Mouse (Mus musculus) forebrain, embryonic 14.5 days (tissue): ENCODE results near the gene Ceacam2. TPM values are rescaled to one million over a fixed set of nuclear protein-coding genes. Genes with fewer than 3 reads are reported as not detected.
"Not testable (repeated sequence)": the region's sequence is repeated elsewhere in the genome, so short reads cannot be mapped to it uniquely, and the experiment has no call there.

ENCODE experiments used
- ATAC-seq: fragments of 200-750 bp; cut with Nextera tagmentation; 2 replicates; pipeline ENCODE4 v1.8.0; 2017; ENCODE audit warnings: mild to moderate bottlenecking, moderate library complexity
- DNase-seq: peaks from one replicate; pipeline ENCODE4 v3.0.0-alpha.2; 2015; ENCODE audit warnings: low spot score
- H3K27ac ChIP-seq: fragments of 300-500 bp; sonication (generic); 2 replicates; pipeline ENCODE4 v1.5.1; 2014; ENCODE audit warnings: low read depth, mild to moderate bottlenecking, control low read depth, low read length, moderate library complexity
- H3K27me3 ChIP-seq: fragments of 300-500 bp; sonication (generic); replicated peaks from 2 replicates; pipeline ENCODE4 v1.6.1; 2014; ENCODE audit warnings: low read length, control low read depth, mixed read lengths; ENCODE audit not compliant: control insufficient read depth, insufficient read depth
- H3K36me3 ChIP-seq: fragments of 300-500 bp; sonication (generic); 2 replicates; pipeline ENCODE4 v1.6.1; 2014; ENCODE audit warnings: low read length, control low read depth; ENCODE audit not compliant: control insufficient read depth, insufficient read depth
- H3K4me1 ChIP-seq: fragments of 300-500 bp; sonication (generic); 2 replicates; pipeline ENCODE4 v1.6.1; 2014; ENCODE audit warnings: antibody characterized with exemption, low read length, control low read depth; ENCODE audit not compliant: control insufficient read depth, insufficient read depth
- H3K4me2 ChIP-seq: fragments of 300-500 bp; sonication (generic); 2 replicates; pipeline ENCODE4 v1.6.1; 2014; ENCODE audit warnings: mild to moderate bottlenecking, control low read depth, low read length
- H3K4me3 ChIP-seq: fragments of 300-500 bp; sonication (generic); 2 replicates; pipeline ENCODE4 v1.5.1; 2014; ENCODE audit warnings: low read depth, low read length, control low read depth
- H3K9ac ChIP-seq: fragments of 300-500 bp; sonication (generic); 2 replicates; pipeline ENCODE4 v1.6.1; 2014; ENCODE audit warnings: mild to moderate bottlenecking, low read length, control low read depth, moderate library complexity
- H3K9me3 ChIP-seq: fragments of 300-500 bp; sonication (generic); replicated peaks from 2 replicates; pipeline ENCODE4 v1.6.1; 2016; ENCODE audit warnings: low read length, control low read depth, mixed read lengths; ENCODE audit not compliant: control insufficient read depth
- WGBS: fragments of 180-500 bp; shearing (Covaris S2); extraction: QIAGEN DNeasy Blood & Tissue Kit; methylation state at CpG from one replicate; pipeline ENCODE4 v1.1.7; 2014; 5-methylcytosine and 5-hydroxymethylcytosine counted together
- polyA plus RNA-seq: library from polyadenylated mRNA; unstranded; fragments of >200 nt; fragmentation: Nextera tagmentation; extraction: Ambion mirVana; gene quantifications from 2 replicates; pipeline ENCODE4 v1.2.1, GENCODE M21; 2014

The Ceacam2 gene
- polyA plus RNA-seq, 1 experiment from 2014 or later, result not detected

DNA sequence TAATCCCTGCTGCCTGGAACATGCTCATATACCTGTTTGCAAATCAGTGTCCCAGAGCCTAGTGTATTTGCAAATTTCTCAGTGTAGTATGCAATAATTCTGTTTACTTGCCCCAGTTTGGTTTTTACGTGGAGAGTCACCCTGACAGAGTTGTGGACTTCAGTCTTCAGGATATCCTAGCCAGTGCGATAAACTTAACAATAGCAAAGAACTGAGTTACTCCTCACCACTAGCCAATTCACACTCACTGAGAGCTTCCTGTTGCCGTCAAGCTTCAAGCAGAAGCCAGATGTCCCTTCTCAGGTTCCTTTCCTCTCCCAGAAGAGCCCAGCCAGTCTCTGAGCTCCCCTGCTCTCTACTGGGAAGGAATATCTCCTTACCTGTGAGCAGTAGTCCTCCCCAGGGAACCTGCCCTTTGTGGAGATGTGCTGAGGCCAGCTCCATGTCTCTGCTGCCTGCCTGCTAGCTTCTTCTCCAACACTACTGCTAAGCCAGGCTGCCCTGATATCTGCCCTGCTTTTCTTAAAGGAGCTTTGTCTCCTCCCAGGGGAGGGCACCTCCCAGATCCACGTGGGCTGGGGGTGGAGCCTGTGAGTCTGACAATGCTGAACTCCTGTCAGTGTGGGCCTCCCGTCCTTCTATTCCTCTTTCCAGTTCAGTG lies 62.4 kb downstream of the Ceacam2 start, which contains the start of gene Ceacam1:
TSS of gene Ceacam1 (minus strand) at position 513 of the 661 bp plus-strand sequence.
- WGBS, result 42% methylated on average over 5 of the region's 5 CpGs
- not testable (repeated sequence) for ATAC-seq

DNA sequence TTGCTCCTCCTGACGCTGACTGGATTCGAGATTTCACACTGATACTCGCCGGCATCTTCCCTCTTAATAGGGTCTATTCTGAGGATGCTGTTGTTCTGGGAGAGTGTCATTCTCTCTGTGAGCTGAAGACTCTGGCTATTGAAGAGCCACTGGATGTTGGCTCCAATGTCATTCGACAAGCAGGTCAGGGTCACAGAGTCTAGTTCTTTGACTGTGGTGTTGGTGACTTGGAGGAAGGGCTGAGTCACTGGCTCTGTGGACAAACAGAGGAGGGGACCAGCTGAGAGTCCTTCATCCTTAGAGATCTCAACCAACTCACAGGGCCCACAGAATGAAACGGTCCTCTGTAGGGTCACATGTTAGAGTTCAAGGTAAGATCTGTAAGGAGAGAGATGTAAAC lies 67.8 kb downstream of the Ceacam2 start:
- not testable (repeated sequence) for ATAC-seq, H3K9me3 ChIP-seq, H3K36me3 ChIP-seq, H3K4me3 ChIP-seq, H3K4me1 ChIP-seq, H3K27me3 ChIP-seq, H3K9ac ChIP-seq, H3K27ac ChIP-seq, H3K4me2 ChIP-seq, DNase-seq
- WGBS, result 88% methylated on average over 6 of the region's 6 CpGs

More for the DNA sequence above, 62.4 kb downstream of the Ceacam2 start, which contains the start of gene Ceacam1:
- H3K9ac ChIP-seq, H3K4me2 ChIP-seq, H3K36me3 ChIP-seq, H3K27ac ChIP-seq, H3K9me3 ChIP-seq, H3K4me3 ChIP-seq, H3K4me1 ChIP-seq, H3K27me3 ChIP-seq: not testable (repeated sequence)
- peak; percentile 10 for DNase-seq

Other genes starting within 250 kb of the Ceacam2 start
- gene Pafah1b3, start 241.9 kb downstream of the Ceacam2 start, polyA plus RNA-seq, result 574 and 635 TPM in 2 replicates
- gene Prr19, start 238.4 kb downstream of the Ceacam2 start, polyA plus RNA-seq, result 1.8 and 2.2 TPM in 2 replicates
- gene Tmem145, start 233.8 kb downstream of the Ceacam2 start, polyA plus RNA-seq, result 14.5 and 25.5 TPM in 2 replicates
- 13.3 and 17.5 TPM in 2 replicates for gene Megf8, start 222.7 kb downstream of the Ceacam2 start, polyA plus RNA-seq
- gene Cnfn, start 170.1 kb downstream of the Ceacam2 start, polyA plus RNA-seq, result not detected in 2 replicates
- 5.3 and 8.3 TPM in 2 replicates for gene Lipe, start 141.1 kb downstream of the Ceacam2 start, polyA plus RNA-seq
- gene Cxcl17, start 127.0 kb downstream of the Ceacam2 start, polyA plus RNA-seq, result not detected in 2 replicates
- gene Ceacam1, start 62.3 kb downstream of the Ceacam2 start, polyA plus RNA-seq, result 0.95 and 0.99 TPM in 2 replicates
- gene Erich4, start 76.0 kb upstream of the Ceacam2 start, polyA plus RNA-seq, result not detected in 2 replicates
- 29.9 and 36.0 TPM in 2 replicates for gene Dmac2, start 79.6 kb upstream of the Ceacam2 start, polyA plus RNA-seq
- 0.43 and 0.58 TPM in 2 replicates for gene B3gnt8, start 86.8 kb upstream of the Ceacam2 start, polyA plus RNA-seq
- 65.1 and 69.7 TPM in 2 replicates for gene Bckdha, start 119.1 kb upstream of the Ceacam2 start, polyA plus RNA-seq
- 49.4 and 53.9 TPM in 2 replicates for gene Exosc5, start 119.3 kb upstream of the Ceacam2 start, polyA plus RNA-seq
- gene Tmem91, start 135.3 kb upstream of the Ceacam2 start, polyA plus RNA-seq, result 11.1 and 16.4 TPM in 2 replicates
- 44.3 and 57.6 TPM in 2 replicates for gene B9d2, start 140.9 kb upstream of the Ceacam2 start, polyA plus RNA-seq
- 0.61 and 0.83 TPM in 2 replicates for gene Tgfb1, start 147.1 kb upstream of the Ceacam2 start, polyA plus RNA-seq
- 39.6 and 40.7 TPM in 2 replicates for gene Ccdc97, start 179.2 kb upstream of the Ceacam2 start, polyA plus RNA-seq
- gene Hnrnpul1, start 214.9 kb upstream of the Ceacam2 start, polyA plus RNA-seq, result 53.6 and 61.2 TPM in 2 replicates
- gene Axl, start 248.8 kb upstream of the Ceacam2 start, polyA plus RNA-seq, result 15.8 and 16.7 TPM in 2 replicates